Mouse (Mus musculus): ENCODE measurements around the gene Gm8126. TPM values are rescaled to one million over a fixed set of nuclear protein-coding genes. Genes with fewer than 3 reads are reported as not detected.
"Not testable (repeated sequence)": the region's sequence is repeated elsewhere in the genome, so short reads cannot be mapped to it uniquely, and the experiment has no call there.

Gene Gm8126
- total RNA-seq (2014; rRNA removed; ENCODE audit: low replicate concordance) (not detected in 2 replicates), polyA plus RNA-seq (2015; fragmentation: Nextera tagmentation; extraction: Ambion mirVana) (not detected in 2 replicates)

DNA sequence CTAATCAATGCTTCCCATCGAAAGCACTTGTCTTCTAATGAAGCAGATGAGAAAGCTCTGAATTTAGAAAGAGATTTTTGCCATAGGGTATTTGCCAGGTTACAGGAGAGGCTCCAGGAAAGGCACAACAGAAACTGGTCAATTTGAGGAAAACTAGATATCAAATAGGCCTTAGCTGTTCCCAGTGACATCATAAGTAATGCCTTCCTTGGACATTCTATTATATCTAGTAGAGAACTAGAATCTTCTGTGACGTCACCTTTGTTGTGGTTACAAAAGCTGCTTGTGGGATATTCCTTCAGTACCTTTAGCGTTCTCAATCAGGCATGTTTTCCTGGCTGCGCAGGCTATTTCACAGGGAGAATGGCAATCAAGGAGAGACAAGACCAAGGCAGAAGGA is at the start of gene Gm8126:
Gene Gm8126, plus strand, starts transcription at position 301 of the 400 bp plus-strand sequence.
- not testable (repeated sequence) for H3K9me3 ChIP-seq (replicated peaks; ENCODE audit: control insufficient read depth, low read length); H3K9ac ChIP-seq (replicated peaks; ENCODE audit: low read depth, low read length); H3K4me2 ChIP-seq (ENCODE audit: low read depth, low read length); H3K27ac ChIP-seq (ENCODE audit: low read depth); H3K4me1 ChIP-seq (ENCODE audit: control insufficient read depth, insufficient read depth); H3K27me3 ChIP-seq (ENCODE audit: control insufficient read depth, insufficient read depth, low read length); DNase-seq (ENCODE audit: low spot score); H3K36me3 ChIP-seq (replicated peaks; ENCODE audit: control insufficient read depth, insufficient read depth, low read length); ATAC-seq (ENCODE audit: insufficient read depth, low read depth); H3K4me3 ChIP-seq (ENCODE audit: low read depth, low read length)
- WGBS, result 90% methylated on average over 2 of the region's 4 CpGs

GRCm38 (mm10) chr14:43235204-43235603 is 23.2 kb upstream of the Gm8126 start, which contains the start of gene Gm8122:
Gene Gm8122 (minus strand): TSS chr14:43235304.
- not testable (repeated sequence) for ATAC-seq (ENCODE audit: insufficient read depth, low read depth); H3K27ac ChIP-seq (ENCODE audit: low read depth); H3K9ac ChIP-seq (replicated peaks; ENCODE audit: low read depth, low read length); H3K27me3 ChIP-seq (ENCODE audit: control insufficient read depth, insufficient read depth, low read length); H3K36me3 ChIP-seq (replicated peaks; ENCODE audit: control insufficient read depth, insufficient read depth, low read length); H3K4me1 ChIP-seq (ENCODE audit: control insufficient read depth, insufficient read depth); H3K9me3 ChIP-seq (replicated peaks; ENCODE audit: control insufficient read depth, low read length); H3K4me3 ChIP-seq (ENCODE audit: low read depth, low read length); DNase-seq (ENCODE audit: low spot score); H3K4me2 ChIP-seq (ENCODE audit: low read depth, low read length)
- 72% methylated on average over 3 of the region's 4 CpGs for WGBS

DNA sequence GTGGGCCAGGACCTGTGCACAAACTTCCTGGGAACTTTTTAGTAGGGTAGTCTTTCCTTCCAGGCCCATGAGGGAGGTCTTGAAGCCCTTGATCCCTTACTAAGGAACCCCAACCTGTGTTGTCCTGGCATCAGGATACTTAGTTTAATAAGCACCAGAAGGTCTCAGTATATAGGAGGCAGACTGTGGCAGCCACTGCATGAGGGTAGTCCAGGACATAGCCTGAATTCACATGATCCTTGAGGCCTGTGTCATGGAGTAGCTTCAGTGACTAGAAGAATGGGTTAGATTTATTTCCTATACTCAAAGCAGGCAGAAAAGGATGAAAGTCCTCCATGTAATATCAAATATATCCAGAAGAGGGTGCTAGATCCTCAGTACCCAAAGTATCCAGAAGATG is 20.7 kb upstream of the Gm8126 start:
- not testable (repeated sequence) for H3K27me3 ChIP-seq (ENCODE audit: control insufficient read depth, insufficient read depth, low read length); H3K4me3 ChIP-seq (ENCODE audit: low read depth, low read length); H3K9me3 ChIP-seq (replicated peaks; ENCODE audit: control insufficient read depth, low read length); H3K27ac ChIP-seq (ENCODE audit: low read depth); H3K4me2 ChIP-seq (ENCODE audit: low read depth, low read length); H3K36me3 ChIP-seq (replicated peaks; ENCODE audit: control insufficient read depth, insufficient read depth, low read length); H3K9ac ChIP-seq (replicated peaks; ENCODE audit: low read depth, low read length); ATAC-seq (ENCODE audit: insufficient read depth, low read depth); H3K4me1 ChIP-seq (ENCODE audit: control insufficient read depth, insufficient read depth); DNase-seq (ENCODE audit: low spot score)

DNA sequence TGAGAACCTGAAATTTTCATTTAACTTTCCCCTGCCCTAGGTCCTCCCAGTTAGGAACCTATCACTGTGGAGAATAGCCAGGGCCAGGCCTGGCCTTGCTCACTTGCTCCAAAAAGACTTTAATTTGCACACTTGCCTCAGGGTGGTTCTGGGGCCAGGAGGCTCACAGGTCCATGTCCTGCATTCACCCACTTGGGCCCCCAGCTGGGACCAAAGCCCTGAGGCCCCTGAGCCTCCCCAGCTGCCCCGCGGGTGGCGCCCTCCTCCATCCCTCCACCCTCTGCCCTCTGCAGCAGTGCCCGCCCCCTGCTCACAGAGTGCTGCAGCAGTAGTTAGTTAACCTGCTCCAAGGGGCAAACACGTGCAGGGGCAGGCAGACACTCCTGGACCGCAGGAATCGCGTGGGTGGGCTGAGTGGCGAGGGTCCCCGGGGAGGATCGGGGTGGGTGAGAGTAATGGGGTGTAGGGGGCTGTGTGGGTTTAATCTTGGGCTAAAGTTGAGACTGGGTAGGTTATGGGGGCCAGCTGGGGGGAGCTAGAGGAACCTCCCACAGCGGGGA is 8.8 kb upstream of the Gm8126 start:
- H3K36me3 ChIP-seq (replicated peaks; ENCODE audit: control insufficient read depth, insufficient read depth, low read length); ATAC-seq (ENCODE audit: insufficient read depth, low read depth); H3K4me1 ChIP-seq (ENCODE audit: control insufficient read depth, insufficient read depth); H3K27ac ChIP-seq (ENCODE audit: low read depth); H3K4me2 ChIP-seq (ENCODE audit: low read depth, low read length); H3K9me3 ChIP-seq (replicated peaks; ENCODE audit: control insufficient read depth, low read length); H3K9ac ChIP-seq (replicated peaks; ENCODE audit: low read depth, low read length); H3K27me3 ChIP-seq (ENCODE audit: control insufficient read depth, insufficient read depth, low read length); DNase-seq (ENCODE audit: low spot score); H3K4me3 ChIP-seq (ENCODE audit: low read depth, low read length): not testable (repeated sequence)
- 17% methylated on average over 9 of the region's 12 CpGs for WGBS

- not testable (repeated sequence) for H3K4me2 ChIP-seq (ENCODE audit: low read depth, low read length); ATAC-seq (ENCODE audit: insufficient read depth, low read depth); H3K4me1 ChIP-seq (ENCODE audit: control insufficient read depth, insufficient read depth); H3K4me3 ChIP-seq (ENCODE audit: low read depth, low read length); H3K9ac ChIP-seq (replicated peaks; ENCODE audit: low read depth, low read length); H3K27me3 ChIP-seq (ENCODE audit: control insufficient read depth, insufficient read depth, low read length); H3K27ac ChIP-seq (ENCODE audit: low read depth); H3K9me3 ChIP-seq (replicated peaks; ENCODE audit: control insufficient read depth, low read length); DNase-seq (ENCODE audit: low spot score); H3K36me3 ChIP-seq (replicated peaks; ENCODE audit: control insufficient read depth, insufficient read depth, low read length)
- 27% methylated on average over 5 of the region's 6 CpGs for WGBS
Observed at GRCm38 (mm10) chr14:43250549-43251253, 7.7 kb upstream of the Gm8126 start.

DNA sequence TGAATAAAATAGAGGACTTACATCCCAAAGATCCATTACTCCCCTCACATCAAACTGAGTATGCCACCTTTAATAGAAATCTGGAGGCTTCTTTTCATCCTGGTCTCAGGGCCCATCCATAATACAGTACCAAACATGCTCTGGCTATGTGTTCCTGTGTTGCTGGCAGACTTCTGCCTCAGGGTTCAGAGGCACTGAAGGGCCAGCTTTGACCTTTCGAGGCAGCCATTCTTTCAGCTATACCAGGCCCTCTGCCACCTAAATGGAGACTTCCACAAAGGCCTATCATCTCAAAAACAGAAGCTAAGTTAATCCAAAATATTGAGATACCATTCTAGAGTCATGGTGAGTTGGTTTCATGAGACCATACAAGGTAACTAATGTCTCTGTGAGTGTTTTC is 1.9 kb upstream of the Gm8126 start:
- not testable (repeated sequence) for H3K4me1 ChIP-seq (ENCODE audit: control insufficient read depth, insufficient read depth); H3K27ac ChIP-seq (ENCODE audit: low read depth); H3K9me3 ChIP-seq (replicated peaks; ENCODE audit: control insufficient read depth, low read length); DNase-seq (ENCODE audit: low spot score); H3K4me3 ChIP-seq (ENCODE audit: low read depth, low read length); H3K9ac ChIP-seq (replicated peaks; ENCODE audit: low read depth, low read length); H3K4me2 ChIP-seq (ENCODE audit: low read depth, low read length); H3K36me3 ChIP-seq (replicated peaks; ENCODE audit: control insufficient read depth, insufficient read depth, low read length); H3K27me3 ChIP-seq (ENCODE audit: control insufficient read depth, insufficient read depth, low read length); ATAC-seq (ENCODE audit: insufficient read depth, low read depth)
- 45% methylated on average over 1 of the region's 1 CpGs for WGBS

GRCm38 (mm10) chr14:43263421-43263820 is 5.0 kb downstream of the Gm8126 start:
- not testable (repeated sequence) for H3K9me3 ChIP-seq (replicated peaks; ENCODE audit: control insufficient read depth, low read length); H3K4me2 ChIP-seq (ENCODE audit: low read depth, low read length)

GRCm38 (mm10) chr14:43268521-43269084 is 10.2 kb downstream of the Gm8126 start:
- not testable (repeated sequence) for ATAC-seq (ENCODE audit: insufficient read depth, low read depth); H3K4me1 ChIP-seq (ENCODE audit: control insufficient read depth, insufficient read depth)

More at GRCm38 (mm10) chr14:43263421-43263820, 5.0 kb downstream of the Gm8126 start:
- not testable (repeated sequence) for DNase-seq (ENCODE audit: low spot score); H3K9ac ChIP-seq (replicated peaks; ENCODE audit: low read depth, low read length); H3K4me3 ChIP-seq (ENCODE audit: low read depth, low read length); H3K4me1 ChIP-seq (ENCODE audit: control insufficient read depth, insufficient read depth); H3K27ac ChIP-seq (ENCODE audit: low read depth); ATAC-seq (ENCODE audit: insufficient read depth, low read depth); H3K27me3 ChIP-seq (ENCODE audit: control insufficient read depth, insufficient read depth, low read length); H3K36me3 ChIP-seq (replicated peaks; ENCODE audit: control insufficient read depth, insufficient read depth, low read length)
- WGBS, result 82% methylated on average over 3 of the region's 3 CpGs

More at GRCm38 (mm10) chr14:43268521-43269084, 10.2 kb downstream of the Gm8126 start:
- H3K9me3 ChIP-seq (replicated peaks; ENCODE audit: control insufficient read depth, low read length); H3K9ac ChIP-seq (replicated peaks; ENCODE audit: low read depth, low read length); H3K27ac ChIP-seq (ENCODE audit: low read depth); DNase-seq (ENCODE audit: low spot score); H3K4me3 ChIP-seq (ENCODE audit: low read depth, low read length); H3K36me3 ChIP-seq (replicated peaks; ENCODE audit: control insufficient read depth, insufficient read depth, low read length); H3K4me2 ChIP-seq (ENCODE audit: low read depth, low read length); H3K27me3 ChIP-seq (ENCODE audit: control insufficient read depth, insufficient read depth, low read length): not testable (repeated sequence)
- 32% methylated on average over 2 of the region's 2 CpGs for WGBS

Data from heart, postnatal 0 days (tissue).